Mouse (Mus musculus): ENCODE results near the gene Gm17662.

DNA sequence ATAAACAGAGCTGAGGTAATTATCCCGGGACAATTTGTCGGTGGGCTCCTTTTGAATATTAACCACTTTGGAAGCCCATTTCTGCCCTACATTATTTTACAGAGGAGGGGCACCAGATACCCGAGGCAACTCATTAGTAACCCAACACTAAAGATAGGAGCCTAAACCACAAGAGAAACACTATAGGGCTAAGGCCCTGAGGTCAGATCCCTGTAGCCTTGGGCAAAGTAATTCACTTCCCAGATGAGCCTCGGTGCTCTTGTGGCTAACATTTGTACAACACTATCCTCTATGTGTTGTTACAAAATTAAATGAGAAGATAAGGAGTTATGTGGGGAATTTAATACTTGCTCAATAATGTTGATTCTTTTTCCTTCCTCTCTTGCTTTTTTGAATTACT is 13.6 kb upstream of the Gm17662 start:
- TF ChIP-seq EP300 (IDR thresholded peaks at IDR 0.05; ENCODE audit: insufficient read depth, low read depth, low read length): no peak
- TF ChIP-seq CTCF (IDR thresholded peaks at IDR 0.05): no peak
- no peak for TF ChIP-seq POLR2A (IDR thresholded peaks at IDR 0.05; ENCODE audit: insufficient read depth, low read depth, low read length)

All from heart, adult 2 months (tissue).